Mouse (Mus musculus) brain, adult 2 months (tissue): Measurements from ENCODE around the gene Zfp867.

Experiments used
- DNase-seq: peaks from one replicate; pipeline ENCODE4 v3.0.0; 2011; ENCODE audit warnings: low read depth, low spot score

The Zfp867 gene

GRCm38 (mm10) chr11:59458973-59459372, 13.3 kb downstream of the Zfp867 start:
- DNase-seq, result peak; percentile 67

GRCm38 (mm10) chr11:59456891-59457290, 15.4 kb downstream of the Zfp867 start:
- DNase-seq, result no peak

DNA sequence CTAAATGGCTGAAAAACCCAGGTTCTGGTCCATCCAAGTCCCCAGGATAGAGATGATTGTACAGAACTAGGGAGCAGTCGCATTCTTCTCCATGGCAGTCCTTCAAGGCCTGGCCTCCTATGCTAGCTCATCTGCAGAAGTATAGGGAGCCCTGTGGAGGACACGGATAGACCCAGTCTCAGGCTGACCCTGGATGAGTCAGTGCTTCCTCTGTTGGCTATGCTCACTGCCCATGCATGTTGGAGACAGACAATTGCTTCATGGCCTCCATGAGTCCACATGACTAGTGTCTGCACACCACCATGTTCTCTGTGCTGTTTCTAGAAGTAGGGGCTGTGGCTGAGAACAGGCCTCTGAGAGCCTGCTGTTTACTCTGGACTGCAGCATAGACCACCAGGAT, 15.9 kb downstream of the Zfp867 start:
- DNase-seq, result no peak

DNA sequence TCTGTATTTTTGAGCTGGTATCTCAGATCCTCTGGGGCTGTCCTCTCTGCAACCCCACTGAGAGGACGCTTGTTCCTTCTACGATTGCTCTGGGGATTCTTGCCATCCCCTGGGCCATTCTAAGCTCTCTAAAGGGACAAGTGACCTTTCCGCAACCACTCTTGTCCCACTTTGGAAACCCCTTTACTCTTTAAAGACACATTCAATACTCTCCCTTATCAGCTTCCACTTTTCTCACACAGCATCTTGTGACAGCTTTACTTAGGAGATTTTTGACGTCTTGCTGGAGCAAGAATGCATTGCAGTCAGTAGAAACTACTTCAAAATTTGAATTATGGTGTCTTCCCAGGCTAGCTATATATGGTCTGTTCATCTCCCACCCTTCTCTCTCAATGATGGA, 21.2 kb downstream of the Zfp867 start, which contains the start of gene Snap47:
Snap47 (minus strand) TSS at position 101 of the 400 bp plus-strand sequence.
- DNase-seq, result no peak

- DNase-seq, result peak; percentile 50
Observed at GRCm38 (mm10) chr11:59450230-59450771, 22.0 kb downstream of the Zfp867 start.

GRCm38 (mm10) chr11:59449741-59450229, 22.5 kb downstream of the Zfp867 start, which contains the start of gene Jmjd4:
Gene Jmjd4, plus strand, starts transcription at chr11:59450045.
- DNase-seq, result peak; percentile 96

DNA sequence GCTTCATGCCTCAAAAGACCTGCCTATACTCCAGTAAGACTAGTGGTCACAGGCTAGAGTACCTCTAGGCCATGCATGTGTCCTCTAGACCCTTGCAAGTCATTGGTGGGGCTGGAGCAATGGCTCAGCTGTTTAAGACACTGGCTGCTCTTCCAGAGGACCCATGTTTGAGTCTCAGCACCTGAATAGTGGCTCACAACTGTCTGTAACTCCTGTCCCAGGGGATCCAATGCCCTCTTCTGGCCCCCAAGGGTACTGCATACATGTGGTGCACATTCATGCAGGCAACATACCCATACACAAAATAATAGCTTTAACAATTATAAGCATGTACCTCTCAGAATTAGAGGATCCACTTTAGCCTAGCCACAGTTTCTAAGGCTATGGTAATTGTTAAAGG, 29.2 kb downstream of the Zfp867 start:
- no peak for DNase-seq

- no peak for DNase-seq
Observed at GRCm38 (mm10) chr11:59437954-59438353, 34.3 kb downstream of the Zfp867 start.

DNA sequence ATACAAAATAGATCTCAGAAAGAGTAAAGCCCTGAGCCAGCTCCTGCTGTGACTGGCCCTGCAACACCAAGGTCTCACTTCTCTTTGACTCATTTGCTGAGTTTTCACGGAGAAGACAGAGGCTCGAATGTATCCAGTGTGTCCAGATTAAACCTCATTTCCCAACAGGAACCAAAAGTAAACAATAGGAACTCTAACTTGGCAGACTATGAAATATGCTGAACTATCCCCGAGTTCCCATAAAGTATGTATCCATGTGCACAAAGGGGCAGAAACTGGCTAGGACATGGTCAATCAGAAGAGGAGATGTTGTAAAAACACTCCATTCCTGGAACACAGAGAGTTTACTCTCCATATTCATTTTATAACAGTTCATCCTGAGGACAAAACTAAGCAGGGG, 40.0 kb downstream of the Zfp867 start:
- no peak for DNase-seq

- DNase-seq, result no peak
Observed at GRCm38 (mm10) chr11:59429959-59430358, 42.3 kb downstream of the Zfp867 start.

DNA sequence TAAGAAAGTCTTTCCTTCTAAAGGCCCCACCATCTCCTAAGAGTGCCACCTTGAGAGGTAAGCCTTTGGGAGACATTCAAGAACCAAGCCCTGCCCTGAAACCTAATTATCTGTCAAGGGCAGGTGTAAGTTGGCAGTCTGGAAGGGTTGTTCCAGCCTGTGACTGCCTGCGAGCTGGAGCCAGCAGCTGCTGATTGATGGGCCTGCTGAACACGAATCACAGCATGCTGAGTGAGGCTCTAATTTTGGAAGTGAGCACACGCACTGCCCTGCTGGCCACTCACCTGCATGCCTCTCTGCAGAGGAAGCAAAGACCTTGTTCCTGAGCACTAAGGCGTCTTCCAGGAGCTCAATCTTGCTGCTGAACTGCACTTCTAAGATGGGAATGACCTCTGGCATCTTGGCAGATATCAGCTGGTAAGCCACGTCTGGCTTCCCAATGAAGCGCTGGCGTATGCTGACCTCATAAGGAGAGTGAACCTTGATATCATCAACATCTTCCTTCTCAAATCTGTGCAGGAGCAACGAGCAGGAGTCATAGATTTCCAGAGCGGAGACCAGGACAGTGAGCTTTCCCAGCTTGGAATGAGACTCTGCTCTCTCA, 44.1 kb downstream of the Zfp867 start:
- DNase-seq, result peak; percentile 67

DNA sequence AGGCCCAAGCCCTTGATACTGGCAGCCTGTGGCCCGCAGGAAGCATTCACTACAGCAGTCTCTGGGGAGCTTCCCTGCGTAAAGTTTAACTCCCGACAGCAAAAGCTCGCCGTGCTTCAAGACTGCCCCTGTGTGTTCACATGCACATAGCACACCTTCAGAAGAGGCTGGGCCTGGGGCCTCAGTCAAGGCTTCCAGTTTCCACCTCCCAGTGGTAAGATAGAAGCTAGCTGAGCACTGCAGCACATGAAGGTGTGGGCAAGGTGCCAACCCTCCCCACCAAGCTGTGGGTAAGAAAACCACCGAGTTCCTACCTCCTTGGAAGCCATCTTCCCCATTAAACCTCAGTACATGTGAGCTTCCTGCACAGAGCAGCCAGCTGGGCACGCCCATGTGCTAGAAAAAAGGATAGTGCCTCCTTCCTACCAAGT, 46.6 kb downstream of the Zfp867 start:
- peak; percentile 71 for DNase-seq

GRCm38 (mm10) chr11:59423010-59423588, 49.2 kb downstream of the Zfp867 start:
- DNase-seq, result no peak

GRCm38 (mm10) chr11:59421967-59422366, 50.3 kb downstream of the Zfp867 start:
- DNase-seq, result peak; percentile 38

- DNase-seq, result no peak
Observed at GRCm38 (mm10) chr11:59421436-59421835, 50.8 kb downstream of the Zfp867 start.

DNA sequence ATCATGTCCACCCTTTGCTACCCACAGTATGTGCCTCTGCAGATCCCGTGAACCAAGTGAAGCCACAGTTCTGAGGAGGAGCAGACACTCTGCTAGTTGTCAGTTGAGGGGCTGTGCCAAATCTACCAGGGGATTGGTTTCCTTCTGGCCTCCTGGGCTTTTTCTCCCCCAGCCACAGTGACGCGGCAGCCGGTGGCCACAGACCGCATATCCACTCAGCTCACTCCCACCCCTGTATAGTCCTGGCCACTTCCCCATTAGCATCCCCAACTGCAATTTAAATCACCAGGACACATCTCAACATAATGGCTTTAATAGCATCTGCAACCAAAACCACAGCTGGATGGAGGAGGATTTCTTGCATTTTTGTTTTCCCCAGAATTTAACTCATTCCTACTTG, 53.6 kb downstream of the Zfp867 start:
- no peak for DNase-seq

- peak; percentile 82 for DNase-seq
Observed at GRCm38 (mm10) chr11:59412999-59413863, 59.0 kb downstream of the Zfp867 start.

DNA sequence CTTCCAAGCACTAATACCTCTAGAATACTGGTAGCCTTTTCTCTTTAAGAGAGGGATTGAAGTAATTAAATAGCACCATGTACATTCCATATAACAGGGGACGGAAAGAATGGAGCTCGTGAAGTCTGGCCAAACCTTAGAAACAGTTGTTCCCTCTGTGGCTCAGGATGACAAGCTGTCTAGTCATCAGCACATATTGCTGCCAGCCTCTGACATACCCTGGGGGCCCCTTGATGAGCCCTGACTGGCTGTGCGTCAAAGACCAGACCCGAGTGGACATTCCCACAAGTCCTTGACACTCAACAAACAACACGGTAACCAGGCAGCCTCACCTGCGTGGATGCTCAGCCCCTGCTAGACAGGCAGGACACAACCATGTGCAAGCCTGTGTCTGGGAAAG, 60.2 kb downstream of the Zfp867 start:
- no peak for DNase-seq
